Mouse (Mus musculus) cerebellum, adult 2 months (tissue): Measurements from ENCODE around the gene Gm10271. TPM values are rescaled to one million over a fixed set of nuclear protein-coding genes. Genes with fewer than 3 reads are reported as not detected.

ENCODE experiments used
- DNase-seq, 2 experiments: peaks; one replicate each; pipeline ENCODE4 v3.0.0; 2021
- H3K27ac ChIP-seq: fragments of 200-500 bp; 2 replicates; pipeline ENCODE4 v1.5.1; 2012; ENCODE audit warnings: low read length, control low read depth, inconsistent platforms; ENCODE audit not compliant: insufficient read depth
- H3K27me3 ChIP-seq: fragments of 200-500 bp; 2 replicates; pipeline ENCODE4 v1.6.1; 2012; ENCODE audit warnings: inconsistent platforms, mild to moderate bottlenecking, low read length, moderate library complexity; ENCODE audit not compliant: control insufficient read depth, insufficient read depth
- H3K4me1 ChIP-seq: fragments of 200-500 bp; 2 replicates; pipeline ENCODE4 v1.6.1; 2011; ENCODE audit warnings: low read length; ENCODE audit not compliant: control insufficient read depth, insufficient read depth
- H3K4me3 ChIP-seq: fragments of 200-500 bp; replicated peaks from 2 replicates; pipeline ENCODE3; 2011; ENCODE audit warnings: mild to moderate bottlenecking, low read depth, low read length, control low read depth; ENCODE audit not compliant: insufficient read depth
- CTCF ChIP-seq: fragments of 200-500 bp; IDR thresholded peaks from 2 replicates; pipeline ENCODE4 v1.5.1; 2011; ENCODE audit warnings: low read depth, mild to moderate bottlenecking, control low read depth, low read length, moderate library complexity, borderline replicate concordance; ENCODE audit not compliant: insufficient read depth
- POLR2A ChIP-seq: fragments of 200-500 bp; IDR thresholded peaks from 2 replicates; pipeline ENCODE4 v1.6.1; 2011; ENCODE audit warnings: low read length, control low read depth, borderline replicate concordance; ENCODE audit not compliant: insufficient read depth
- WGBS: fragments of 180-500 bp; shearing (Covaris S2); methylation state at CpG from one replicate; pipeline ENCODE4 v1.1.7; 2018; 5-methylcytosine and 5-hydroxymethylcytosine counted together
- polyA plus RNA-seq: library from polyadenylated mRNA; depleted of rRNA; stranded (reverse); fragments of >200 nt; gene quantifications from 2 replicates; pipeline ENCODE4 v1.2.3, GENCODE M21; 2012

Gene Gm10271
- polyA plus RNA-seq, 1 experiment = not detected

GRCm38 (mm10) chr10:116923651-116924495 lies 48.5 kb downstream of the Gm10271 start:
- no peaks in the 10 kb centered on the region for H3K27me3 ChIP-seq
- H3K4me3 ChIP-seq = no peak overlapping the region
- no peak for TF ChIP-seq CTCF
- TF ChIP-seq POLR2A = no peak
- WGBS = 95% methylated on average over 19 of the region's 19 CpGs
- H3K4me1 ChIP-seq = no peaks in the 10 kb centered on the region
- no peak overlapping the region for H3K27ac ChIP-seq
- no peak for DNase-seq

GRCm38 (mm10) chr10:116922161-116922560 lies 50.2 kb downstream of the Gm10271 start:
- H3K27ac ChIP-seq = no peak overlapping the region
- DNase-seq = no peak
- TF ChIP-seq POLR2A = no peak
- no peaks in the 10 kb centered on the region for H3K27me3 ChIP-seq
- no peaks in the 10 kb centered on the region for H3K4me1 ChIP-seq
- 78% methylated on average over 15 of the region's 15 CpGs for WGBS
- no peak overlapping the region for H3K4me3 ChIP-seq

- no peak overlapping the region for H3K27ac ChIP-seq
- no peak overlapping the region for H3K4me3 ChIP-seq
- H3K4me1 ChIP-seq = no peaks in the 10 kb centered on the region
- no peak for DNase-seq
- 90% methylated on average over 15 of the region's 15 CpGs for WGBS
- TF ChIP-seq CTCF = no peak
- no peak for TF ChIP-seq POLR2A
- H3K27me3 ChIP-seq = no peaks in the 10 kb centered on the region
These were observed 51.0 kb downstream of the Gm10271 start for GRCm38 (mm10) chr10:116921416-116921815.

GRCm38 (mm10) chr10:116920641-116921040 lies 51.8 kb downstream of the Gm10271 start:
- Histone ChIP-seq H3K27ac (no peak overlapping the region), H3K27me3 (no peaks in the 10 kb centered on the region), H3K4me3 (no peak overlapping the region), H3K4me1 (no peaks in the 10 kb centered on the region)
- no peak for DNase-seq
- WGBS = 96% methylated on average over 8 of the region's 8 CpGs
- TF ChIP-seq POLR2A = no peak
- no peak for TF ChIP-seq CTCF

DNA sequence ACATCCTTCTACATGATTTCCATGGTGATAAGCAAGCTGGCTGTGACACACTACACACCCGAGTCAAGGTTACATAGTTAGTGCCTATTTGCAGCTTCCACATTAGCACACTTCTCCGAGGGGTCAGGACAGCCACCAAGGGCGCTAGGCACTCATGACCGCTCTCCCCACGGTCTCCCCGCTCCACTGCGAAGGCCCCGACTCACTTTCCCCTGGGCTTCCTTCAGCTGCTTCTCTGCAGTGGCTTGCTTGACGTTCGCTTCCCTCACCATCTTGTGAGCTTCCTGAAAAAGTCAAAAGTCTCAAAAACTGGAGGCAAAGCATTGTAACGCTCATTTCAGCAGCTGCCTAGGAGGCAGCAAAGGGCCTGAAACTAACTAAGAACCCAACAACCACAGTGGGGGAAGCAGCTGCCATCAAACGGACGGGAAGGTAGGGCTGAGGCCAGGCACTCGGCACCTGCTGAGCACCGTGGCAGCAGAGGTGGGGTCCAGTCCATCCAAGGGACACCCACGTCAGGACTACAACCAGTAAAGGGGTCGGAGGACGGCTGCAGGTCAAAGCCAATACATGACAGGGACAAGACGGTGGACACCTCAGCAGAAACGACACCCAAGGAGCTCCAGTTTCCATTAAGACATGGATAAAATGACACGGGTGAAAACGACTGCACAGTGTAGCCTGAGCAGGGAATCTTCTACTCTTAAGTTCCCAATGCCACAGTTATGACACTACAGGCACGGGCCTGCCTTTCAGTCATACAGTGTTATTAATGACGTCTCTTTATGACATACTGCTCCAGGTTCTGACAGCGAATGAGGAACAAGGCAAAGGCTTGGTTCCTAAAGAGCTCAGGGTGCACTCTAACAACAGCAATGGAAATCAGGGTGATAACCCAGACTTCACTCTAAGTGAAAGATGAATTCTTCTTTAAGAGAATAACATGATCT lies 52.8 kb downstream of the Gm10271 start:
- Histone ChIP-seq H3K27me3 (no peaks in the 10 kb centered on the region), H3K4me1 (no peaks in the 10 kb centered on the region), H3K27ac (no peak overlapping the region), H3K4me3 (no peak overlapping the region)
- TF ChIP-seq CTCF = no peak
- TF ChIP-seq POLR2A = no peak
- DNase-seq = no peak
- 87% methylated on average over 25 of the region's 25 CpGs for WGBS

DNA sequence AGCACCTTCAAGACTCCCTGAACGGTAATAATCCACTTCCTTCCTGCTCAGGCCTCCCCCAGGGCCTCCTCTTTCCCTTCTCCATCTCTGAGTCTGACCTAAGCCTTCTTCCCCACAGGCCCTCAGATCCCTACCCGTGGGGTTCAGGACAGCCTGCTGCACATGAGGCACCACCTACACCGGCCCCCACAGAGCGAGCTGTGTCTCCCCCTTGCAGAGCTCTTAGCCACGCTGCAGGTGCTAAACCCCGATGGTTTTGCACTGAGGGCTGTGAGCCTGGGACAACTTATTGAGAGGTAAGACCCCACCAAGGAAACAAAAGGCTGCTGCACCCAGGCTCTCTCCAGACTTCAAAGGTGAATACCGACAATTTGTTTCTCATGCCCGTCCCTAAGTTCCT lies 55.8 kb downstream of the Gm10271 start:
- Histone ChIP-seq H3K4me1 (no peaks in the 10 kb centered on the region), H3K4me3 (no peak overlapping the region), H3K27ac (no peak overlapping the region), H3K27me3 (no peaks in the 10 kb centered on the region)
- 87% methylated on average over 8 of the region's 8 CpGs for WGBS
- no peak for DNase-seq
- TF ChIP-seq POLR2A = no peak
- TF ChIP-seq CTCF = no peak

DNA sequence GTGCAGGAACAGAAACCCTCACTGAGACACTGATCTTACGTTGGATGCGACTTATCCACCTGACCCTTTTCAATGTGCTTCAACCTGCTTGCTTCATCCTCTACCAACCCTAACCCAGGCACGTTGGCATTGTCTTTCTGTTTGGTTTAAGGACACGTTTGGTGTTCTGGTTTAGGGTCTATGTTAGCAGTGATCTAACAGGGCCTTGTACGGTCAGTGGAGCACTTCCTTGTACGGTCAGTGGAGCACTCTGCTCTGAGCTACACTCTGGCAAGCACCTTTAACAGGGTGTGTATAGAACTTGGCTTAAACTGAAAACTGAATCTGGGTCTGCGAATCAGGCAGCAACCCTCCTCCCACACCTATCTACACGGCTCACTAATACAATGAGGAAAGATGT lies 57.1 kb downstream of the Gm10271 start:
- no peaks in the 10 kb centered on the region for H3K4me1 ChIP-seq
- no peaks in the 10 kb centered on the region for H3K27me3 ChIP-seq
- H3K4me3 ChIP-seq = no peak overlapping the region
- TF ChIP-seq POLR2A = no peak
- no peak for TF ChIP-seq CTCF
- no peak overlapping the region for H3K27ac ChIP-seq
- 96% methylated on average over 8 of the region's 8 CpGs for WGBS
- no peak for DNase-seq
